Mouse (Mus musculus) colon, adult 2 months (tissue): ENCODE data around the gene Gm6583. TPM values are rescaled to one million over a fixed set of nuclear protein-coding genes. Genes with fewer than 3 reads are reported as not detected.

Experiments
- polyA plus RNA-seq: library from polyadenylated mRNA; depleted of rRNA; stranded (reverse); fragments of >200 nt; gene quantifications from 2 replicates; pipeline ENCODE4 v1.2.3, GENCODE M21; 2012; rRNA removed

Gene Gm6583
- polyA plus RNA-seq: not detected in 2 replicates

GRCm38 (mm10) chr5:112355910-112356309 lies at the start of gene Gm6583:
TSS of gene Gm6583 (minus strand) at chr5:112356033.

DNA sequence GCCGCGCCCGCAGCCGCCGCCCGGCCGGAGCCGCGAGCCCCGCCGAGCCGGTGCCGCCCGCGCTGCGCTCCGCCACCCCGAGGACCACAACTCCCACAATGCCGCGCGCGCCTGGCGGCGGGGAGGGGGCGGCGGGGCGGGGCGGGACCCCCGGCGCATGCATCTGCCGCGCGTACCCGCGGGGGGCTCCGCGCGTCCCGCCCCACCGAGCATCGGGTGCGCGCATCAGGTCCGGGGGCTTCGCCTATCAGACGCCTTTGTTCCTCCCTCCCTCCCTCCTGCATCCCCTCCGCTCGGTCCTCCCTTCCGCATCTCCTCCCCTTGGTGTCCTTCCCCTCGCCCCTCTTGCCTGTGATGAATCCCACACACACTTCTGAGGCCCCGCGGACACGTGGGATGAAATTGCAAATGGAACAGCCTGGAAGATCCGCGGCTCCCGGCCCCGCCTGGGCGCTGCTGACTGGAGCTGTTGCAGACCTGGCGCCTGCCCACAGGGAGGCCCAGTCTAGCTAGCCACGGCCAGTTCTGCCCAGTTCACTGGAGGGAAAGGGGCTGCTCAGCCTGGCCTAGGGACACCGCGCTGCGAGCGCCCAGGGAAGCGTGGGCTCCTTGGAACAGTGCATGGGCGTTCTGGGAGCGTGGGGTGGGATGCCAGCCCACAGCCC lies 39.1 kb upstream of the Gm6583 start, which contains the start of gene Asphd2:
Asphd2 (minus strand) TSS at position 88 of the 665 bp plus-strand sequence.

DNA sequence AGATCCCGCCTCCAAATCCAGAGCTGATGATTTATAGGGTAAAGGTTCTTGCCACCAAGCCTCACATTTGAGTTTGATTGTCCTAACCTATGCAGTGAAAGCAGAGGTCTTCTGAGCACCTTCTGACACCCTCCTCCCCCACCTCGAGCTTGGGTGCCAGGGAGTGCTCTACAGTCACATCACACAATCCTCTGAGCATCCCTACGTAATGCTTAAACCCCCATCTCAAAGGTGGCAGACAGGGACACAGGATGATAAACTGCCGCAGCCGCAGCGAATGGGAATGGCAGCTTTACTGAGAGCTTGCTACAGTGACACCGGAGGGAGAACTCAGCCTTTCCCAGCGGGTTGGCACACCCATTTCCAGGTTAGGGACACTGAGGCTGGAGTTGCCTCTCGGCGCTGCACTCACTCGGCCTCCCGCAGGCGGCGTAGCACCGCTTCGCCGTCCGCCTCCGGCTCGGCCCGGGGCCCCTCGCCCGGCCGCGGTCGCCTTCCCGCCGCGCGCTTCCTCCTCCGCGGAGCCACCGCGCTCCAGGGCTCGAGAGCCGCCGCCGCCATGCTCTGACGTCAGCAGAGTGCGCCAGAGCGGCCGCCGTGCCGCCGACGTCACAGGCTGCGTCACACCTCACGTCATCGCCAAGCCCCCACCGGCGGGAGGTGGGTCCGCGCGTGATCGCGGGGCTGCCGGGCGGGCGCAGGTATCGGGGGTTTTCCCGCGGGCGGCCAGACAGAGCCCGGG lies 13.2 kb downstream of the Gm6583 start, which contains the start of the genes Srrd and Hps4:
Srrd (minus strand) TSS at position 578 of the 742 bp plus-strand sequence.
Hps4 (plus strand) TSS at position 621 of the 742 bp plus-strand sequence.

DNA sequence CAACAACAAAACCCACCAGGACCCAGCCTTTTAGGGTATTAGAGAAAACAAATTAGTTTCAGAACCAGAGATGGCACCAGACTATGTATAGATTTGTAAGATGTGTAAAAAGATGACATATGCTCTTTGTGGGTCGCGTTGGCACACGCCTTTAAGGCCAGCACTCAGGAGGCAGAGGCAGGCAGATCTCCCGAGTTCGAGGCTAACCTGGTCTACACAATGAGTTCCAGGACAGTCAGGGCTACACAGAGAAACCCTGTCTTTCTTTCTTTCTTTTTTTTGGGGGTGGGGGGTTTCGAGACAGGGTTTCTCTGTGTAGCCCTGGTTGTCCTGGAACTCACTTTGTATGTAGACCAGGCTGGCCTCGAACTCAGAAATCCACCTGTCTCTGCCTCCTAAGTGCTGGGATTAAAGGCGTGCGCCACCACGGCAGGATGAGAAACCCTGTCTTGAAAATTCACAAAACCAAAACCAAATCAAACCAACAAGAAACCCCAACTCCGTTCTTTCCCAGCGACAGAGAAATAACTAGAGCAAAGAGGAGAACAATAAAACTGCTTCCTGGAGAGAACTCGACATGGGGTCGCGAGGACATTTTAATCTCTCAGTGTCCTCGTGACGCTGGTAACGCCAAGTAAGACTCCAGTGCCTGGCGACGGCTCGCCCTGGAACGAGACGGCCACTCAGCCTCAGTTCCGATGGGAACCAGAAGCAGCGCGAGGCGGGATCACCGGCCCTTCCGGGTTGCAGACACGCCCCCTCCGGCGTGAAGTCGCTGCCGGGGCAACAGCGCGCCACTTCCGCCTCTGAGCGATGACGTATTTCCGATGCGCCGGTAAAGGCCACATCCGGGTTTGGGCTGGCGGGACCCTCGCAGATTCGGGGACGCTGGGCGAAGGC lies 30.0 kb downstream of the Gm6583 start, which contains the start of gene Tfip11:
Tfip11 (plus strand) TSS at position 813 of the 900 bp plus-strand sequence.

Other genes with a start within 250 kb of the Gm6583 start
- 0.88 and 1.3 TPM in 2 replicates for gene Cryba4, start 103.5 kb downstream of the Gm6583 start, polyA plus RNA-seq
- 0.81 TPM in 1 of 2 replicates, not detected in the other for gene Crybb1, start 100.2 kb downstream of the Gm6583 start, polyA plus RNA-seq
- gene Tpst2, start 79.3 kb downstream of the Gm6583 start, polyA plus RNA-seq: 49.0 and 50.6 TPM in 2 replicates
- 41.7 and 44.2 TPM in 2 replicates for gene Tfip11, start 29.7 kb downstream of the Gm6583 start, polyA plus RNA-seq
- 34.6 and 39.1 TPM in 2 replicates for gene Srrd, start 13.0 kb downstream of the Gm6583 start, polyA plus RNA-seq
- 65.7 and 69.9 TPM in 2 replicates for gene Hps4, start 12.9 kb downstream of the Gm6583 start, polyA plus RNA-seq
- gene Asphd2, start 38.8 kb upstream of the Gm6583 start, polyA plus RNA-seq: 3.5 and 5.5 TPM in 2 replicates
- gene Gm6588, start 93.4 kb upstream of the Gm6583 start, polyA plus RNA-seq: not detected in 2 replicates
- 1.1 TPM in 2 replicates for gene Sez6l, start 221.2 kb upstream of the Gm6583 start, polyA plus RNA-seq